Mouse (Mus musculus) liver, adult 2 months (tissue): ENCODE data around the gene Dnmt3a.

Source experiments
- CTCF ChIP-seq: fragments of 200-500 bp; IDR thresholded peaks from 2 replicates; pipeline ENCODE4 v1.5.1; 2011; ENCODE audit warnings: low read depth, low read length, control low read depth
- POLR2A ChIP-seq: fragments of 200-500 bp; IDR thresholded peaks from 2 replicates; pipeline ENCODE4 v1.6.1; 2011; ENCODE audit warnings: low read length, control low read depth; ENCODE audit not compliant: insufficient read depth; ENCODE audit errors: extremely low read depth

DNA sequence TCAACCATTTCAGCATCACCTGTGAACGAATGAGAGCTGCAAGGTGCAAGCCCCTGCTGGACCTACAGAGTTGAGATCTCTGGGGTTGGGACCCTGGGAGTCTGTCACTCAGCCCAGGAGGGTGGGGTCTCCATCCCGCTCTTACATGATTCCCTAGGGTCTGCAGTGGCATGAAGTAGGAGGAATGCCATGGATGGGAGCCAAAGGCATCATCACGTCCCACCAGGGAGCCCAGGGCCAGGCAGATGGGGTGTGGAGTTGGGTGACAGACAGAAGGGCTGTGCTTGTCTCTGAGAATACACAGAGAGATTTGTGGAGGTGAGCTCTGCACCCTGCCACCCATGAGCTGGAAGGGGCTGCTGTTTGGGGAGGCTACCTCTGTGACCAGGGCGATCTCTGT, 32.2 kb downstream of the Dnmt3a start:
- TF ChIP-seq CTCF, result no peak
- no peak for TF ChIP-seq POLR2A
